Mouse (Mus musculus) heart, adult 2 months (tissue): ENCODE measurements at regions not wholly inside any gene's neighbourhood (a gene's known extent, or its start where the extent isn't known, plus 50 kb on each side); places are given as distances from the start of the nearest gene placed in this dataset.
A peak's percentile ranks its signal among the peaks of the same experiment; 100 is the strongest.

Source experiments
- CTCF ChIP-seq: fragments of 200-600 bp; IDR thresholded peaks from 2 replicates; pipeline ENCODE4 v1.8.1; 2022; ENCODE audit warnings: antibody characterized with exemption, mild to moderate bottlenecking, moderate library complexity
- EP300 ChIP-seq: fragments of 200-500 bp; IDR thresholded peaks from 2 replicates; pipeline ENCODE4 v1.6.1; 2011; ENCODE audit warnings: low read depth, low read length, control low read depth; ENCODE audit not compliant: insufficient read depth
- POLR2A ChIP-seq: fragments of 200-500 bp; IDR thresholded peaks from 2 replicates; pipeline ENCODE4 v1.6.1; 2011; ENCODE audit warnings: mild to moderate bottlenecking, low read depth, low read length, control low read depth; ENCODE audit not compliant: insufficient read depth

DNA sequence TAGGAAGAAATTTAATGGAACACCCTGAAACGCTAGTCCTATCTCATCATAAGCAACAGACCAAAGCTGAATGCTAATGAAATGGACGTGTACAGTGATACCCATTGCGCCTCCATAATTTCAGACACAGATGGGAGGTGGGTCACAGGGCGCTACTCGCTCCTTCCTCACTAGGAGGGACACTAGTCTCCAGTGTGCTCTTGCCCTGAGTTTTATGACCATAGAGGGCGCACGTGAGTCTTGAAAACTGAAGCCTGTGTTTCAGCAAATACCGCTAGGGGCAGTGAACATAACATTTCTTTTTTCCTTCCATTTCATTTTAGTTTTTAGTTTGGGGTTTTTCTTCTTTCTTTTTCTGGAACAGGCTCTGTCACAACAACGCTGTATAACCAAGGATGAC is 200.3 kb downstream of the Grb14 start:
- peak; percentile 26 for TF ChIP-seq CTCF
- no peak for TF ChIP-seq POLR2A
- TF ChIP-seq EP300: no peak
